Mouse (Mus musculus): ENCODE data around the gene Acrbp.
"Not testable (repeated sequence)": the region's sequence is repeated elsewhere in the genome, so short reads cannot be mapped to it uniquely, and the experiment has no call there.

Acrbp gene

DNA sequence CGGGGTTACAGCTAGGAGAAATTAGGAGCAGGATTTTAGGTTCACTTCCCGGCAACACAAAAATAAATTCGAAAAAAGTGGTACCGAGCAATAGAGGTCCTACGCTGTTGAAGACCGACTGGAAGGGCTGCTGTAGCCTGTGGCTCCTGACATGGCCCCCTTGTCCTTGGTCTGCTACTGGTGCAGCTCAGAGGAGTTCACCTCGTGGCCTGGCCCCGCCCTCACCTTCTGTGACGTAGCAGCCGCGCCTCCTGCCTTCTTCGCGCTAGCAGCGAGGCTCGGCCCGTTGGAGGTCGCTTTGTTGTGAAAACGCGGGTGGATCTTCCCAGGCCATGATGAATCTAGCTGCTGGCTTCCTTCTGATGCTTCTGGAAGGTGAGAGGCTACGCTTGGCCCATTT is at the start of gene Acrbp:
Gene Acrbp, plus strand, starts transcription at position 12 of the 400 bp plus-strand sequence.
- DNase-seq (ENCODE audit: low read depth), result no peak

DNA sequence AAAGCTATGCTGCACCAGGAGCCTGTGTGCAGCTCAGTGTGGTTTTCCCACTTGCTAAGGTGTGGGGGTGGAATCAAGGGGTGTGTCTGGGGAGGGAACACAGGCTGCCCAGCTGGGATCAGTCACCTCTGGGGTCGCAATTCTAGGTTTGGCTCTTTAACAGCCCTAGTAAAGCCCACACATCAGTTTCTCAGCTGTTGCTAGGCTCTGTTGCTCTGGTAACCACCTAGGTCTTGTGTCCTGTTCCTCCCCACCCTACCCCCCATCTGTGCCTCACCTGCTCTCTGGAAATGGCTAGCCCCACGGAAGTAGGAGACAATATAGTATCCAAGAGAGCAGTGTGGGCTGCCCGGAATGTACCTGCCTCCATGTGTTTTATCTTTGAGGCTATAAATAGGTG is 45.8 kb upstream of the Acrbp start:
- no peak for DNase-seq (ENCODE audit: low read depth)

DNA sequence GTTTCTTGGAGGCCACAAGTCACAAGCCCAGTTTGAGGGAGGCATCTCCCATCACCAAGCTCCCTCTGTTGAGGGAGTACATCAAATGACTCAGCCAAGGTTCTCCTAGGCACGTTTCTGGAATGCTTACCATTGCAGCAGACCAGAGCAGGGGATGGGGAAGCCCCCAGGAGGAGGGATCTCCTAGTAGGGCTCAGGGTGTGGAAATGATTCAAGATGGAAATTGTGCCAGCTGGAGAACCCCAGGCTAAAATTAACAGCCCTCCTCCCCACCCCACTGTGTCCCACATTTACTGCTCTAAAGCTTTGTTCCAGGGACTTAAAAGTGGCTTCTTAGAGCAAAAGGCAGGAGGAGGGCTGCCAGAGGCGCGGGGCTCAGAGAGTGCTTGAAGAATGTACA is 44.4 kb upstream of the Acrbp start:
- no peak for DNase-seq (ENCODE audit: low read depth)

DNA sequence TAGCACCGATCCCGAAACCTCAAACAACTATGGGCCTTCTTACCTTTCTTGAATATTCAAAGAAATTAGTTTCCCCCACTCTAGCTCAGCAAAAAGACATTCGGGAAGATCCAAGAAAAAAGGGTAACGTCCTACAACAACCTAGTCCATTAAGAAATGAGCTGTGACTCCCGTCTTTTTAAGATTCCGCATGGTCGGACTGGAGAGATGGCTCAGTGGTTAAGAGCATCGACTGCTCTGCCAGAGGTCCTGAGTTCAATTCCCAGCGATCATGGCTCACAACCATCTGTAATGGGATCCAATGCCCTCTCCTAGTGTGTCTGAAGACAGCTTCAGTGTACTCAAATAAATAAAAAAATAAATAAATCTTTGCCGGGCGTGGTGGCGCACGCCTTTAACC is 41.4 kb upstream of the Acrbp start:
- DNase-seq (ENCODE audit: low read depth), result no peak

DNA sequence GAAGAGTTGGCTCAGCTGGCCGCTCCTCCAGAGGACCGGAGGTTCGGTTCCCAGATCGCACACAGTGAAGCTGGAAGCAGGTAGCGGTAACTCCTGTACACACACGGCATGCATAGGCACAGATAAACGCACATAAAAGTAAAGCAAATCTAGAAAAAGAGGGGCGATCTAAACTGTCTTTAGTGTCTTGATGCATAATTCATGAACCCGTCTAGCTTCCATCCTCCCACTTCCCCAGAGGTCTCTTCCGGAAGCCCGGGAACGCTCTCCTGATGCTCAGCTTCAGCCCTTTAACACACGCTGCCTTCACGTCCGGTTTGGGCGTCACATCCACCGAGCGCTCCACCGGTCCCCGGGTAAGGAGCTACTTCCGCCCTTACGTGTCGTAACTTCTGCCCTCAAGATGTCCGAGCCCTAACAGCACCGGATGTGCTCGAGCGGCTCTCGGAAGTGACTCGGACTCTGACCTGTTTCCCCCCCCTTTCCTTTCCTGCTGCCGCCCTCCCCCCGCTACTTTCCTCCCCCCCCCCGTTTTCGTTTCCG is 40.8 kb upstream of the Acrbp start:
- peak; percentile 95 for DNase-seq (ENCODE audit: low read depth)

DNA sequence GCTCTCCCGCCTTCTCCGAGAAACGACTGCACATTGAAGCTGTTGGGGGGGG is 40.5 kb upstream of the Acrbp start, which contains the start of gene Zfp384:
Gene Zfp384, plus strand, starts transcription at position 17 of the 52 bp plus-strand sequence.
- DNase-seq (ENCODE audit: low read depth), result no peak

DNA sequence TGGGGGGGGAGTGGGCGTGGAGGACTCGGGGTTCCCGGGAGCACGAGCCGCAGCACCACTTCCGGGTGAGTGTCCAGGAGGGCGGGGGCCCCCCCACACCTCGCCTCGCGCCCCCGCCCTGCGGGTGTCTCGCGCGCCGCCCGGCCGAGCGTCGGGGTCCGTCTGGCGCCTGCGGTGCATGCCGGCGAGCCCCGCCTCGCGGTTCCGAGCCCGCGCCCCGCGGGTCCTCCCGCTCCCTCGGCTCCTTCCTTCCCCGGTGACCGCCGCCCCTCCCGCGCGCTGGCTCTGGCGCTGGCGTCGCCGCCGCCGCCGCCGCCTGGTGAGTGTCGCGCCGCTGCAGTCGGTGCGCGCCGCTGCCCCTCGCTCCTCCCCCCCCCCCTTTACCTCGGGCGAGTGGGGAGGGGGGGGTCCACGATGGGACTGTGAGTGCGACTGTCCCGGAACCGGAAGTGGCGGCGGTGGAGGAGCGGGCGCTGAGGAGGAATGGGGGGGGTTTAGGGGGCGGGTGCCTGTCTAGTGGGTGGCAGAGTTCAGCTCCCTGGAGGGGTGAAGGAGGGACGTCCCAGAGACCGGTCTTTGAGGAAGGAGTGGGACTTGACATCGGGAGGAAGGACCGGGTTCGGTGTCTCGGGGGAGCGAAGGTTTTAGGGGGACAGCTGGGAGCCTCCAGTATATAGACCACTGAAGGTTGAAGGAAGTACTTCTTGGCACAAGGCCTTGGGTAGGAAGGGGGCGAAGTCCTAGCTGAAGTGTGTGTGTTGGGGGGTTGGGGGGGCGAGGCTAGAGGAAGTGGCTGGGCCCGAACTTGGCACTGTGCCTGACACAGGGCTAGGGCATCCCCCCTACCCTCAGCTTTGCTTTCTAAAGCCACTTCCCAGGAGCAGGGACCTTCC is 40.1 kb upstream of the Acrbp start:
- DNase-seq (ENCODE audit: low read depth), result peak; percentile 63

DNA sequence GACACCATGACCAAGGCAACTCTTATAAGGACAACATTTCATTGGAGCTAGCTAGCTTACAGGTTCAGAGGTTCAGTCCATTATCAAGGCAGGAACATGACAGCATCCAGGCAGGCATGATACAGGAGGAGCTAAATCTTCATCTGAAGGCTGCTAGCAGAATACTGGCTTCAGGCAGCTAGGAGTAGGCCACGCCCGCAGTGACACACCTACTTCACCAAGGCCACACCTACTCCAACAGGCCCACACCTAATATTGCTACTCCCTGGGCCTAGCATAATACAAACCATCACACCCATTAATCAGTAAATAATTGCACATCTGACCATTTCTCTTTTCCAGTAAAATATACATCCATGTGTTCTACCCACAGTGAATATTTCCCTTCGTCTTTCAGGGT is 31.8 kb upstream of the Acrbp start:
- DNase-seq (ENCODE audit: low read depth), result no peak

DNA sequence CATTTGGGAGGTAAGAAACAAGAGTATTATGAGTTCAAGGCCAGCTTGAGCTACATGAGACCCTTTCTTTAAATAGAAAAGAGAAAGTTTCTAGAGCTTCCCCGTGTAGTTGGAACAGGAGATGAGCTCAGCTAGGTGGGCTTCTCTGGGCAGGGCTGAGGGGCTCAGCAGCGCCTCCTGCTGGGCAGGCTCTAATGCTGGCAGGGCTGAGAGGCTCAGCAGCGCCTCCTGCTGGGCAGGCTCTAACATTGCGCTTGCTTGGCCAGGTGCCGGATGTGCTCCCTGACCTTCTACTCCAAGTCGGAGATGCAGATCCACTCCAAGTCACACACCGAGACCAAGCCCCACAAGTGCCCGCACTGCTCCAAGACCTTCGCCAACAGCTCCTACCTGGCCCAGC is 19.0 kb upstream of the Acrbp start:
- DNase-seq (ENCODE audit: low read depth), result not testable (repeated sequence)

DNA sequence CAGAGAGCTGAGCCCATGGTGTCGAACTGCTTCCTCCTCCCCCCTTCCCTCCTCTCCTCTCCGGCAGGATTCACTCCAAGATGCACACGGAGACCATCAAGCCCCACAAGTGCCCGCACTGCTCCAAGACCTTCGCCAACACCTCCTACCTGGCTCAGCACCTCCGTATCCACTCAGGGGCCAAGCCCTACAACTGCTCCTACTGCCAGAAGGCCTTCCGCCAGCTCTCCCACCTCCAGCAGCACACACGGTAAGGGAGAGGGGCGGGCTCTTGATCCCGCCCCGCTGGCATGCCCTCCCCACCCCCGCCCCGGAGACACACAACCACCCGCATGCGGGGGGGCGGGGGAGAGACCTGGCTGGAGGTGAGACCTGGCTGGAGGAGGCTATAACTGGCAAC is 17.9 kb upstream of the Acrbp start:
- no peak for DNase-seq (ENCODE audit: low read depth)

DNA sequence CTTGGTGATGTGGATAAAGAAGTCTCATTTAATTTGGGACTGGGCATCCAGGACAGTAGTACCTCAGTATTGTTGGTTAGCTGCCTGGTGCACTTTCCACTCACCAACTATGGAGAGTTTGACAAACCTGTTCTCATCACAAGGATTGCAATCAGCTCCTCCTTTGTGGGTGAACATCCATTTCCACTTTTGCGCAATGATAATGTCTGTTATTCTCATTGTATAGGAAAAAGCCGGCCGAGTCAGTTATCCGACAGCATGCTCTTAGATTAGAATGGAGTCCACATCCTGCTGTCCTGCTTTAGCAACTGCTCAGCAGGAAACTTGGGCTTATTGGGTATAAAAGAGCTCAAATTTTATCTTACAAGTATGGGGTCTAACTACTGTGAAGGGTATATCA is 10.8 kb upstream of the Acrbp start:
- DNase-seq (ENCODE audit: low read depth), result no peak

DNA sequence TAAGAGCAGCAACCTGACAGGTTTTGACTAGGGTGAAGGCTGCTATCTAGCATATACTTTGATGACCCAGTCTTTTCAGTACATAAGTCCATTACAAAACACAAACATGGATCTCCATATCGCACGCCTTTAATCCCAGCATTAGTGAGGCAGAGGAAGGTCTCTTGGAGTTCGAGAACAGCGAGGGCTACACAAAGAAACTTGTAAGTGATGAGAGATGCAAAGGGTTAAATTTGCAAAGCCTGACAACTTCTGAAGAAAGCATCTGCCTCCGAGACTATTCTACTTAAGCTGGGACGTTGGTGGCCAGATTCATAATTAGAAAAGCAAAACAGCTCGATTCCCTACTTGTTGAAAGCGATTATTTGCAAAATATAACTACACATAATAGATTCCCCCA is 10.4 kb upstream of the Acrbp start:
- no peak for DNase-seq (ENCODE audit: low read depth)

DNA sequence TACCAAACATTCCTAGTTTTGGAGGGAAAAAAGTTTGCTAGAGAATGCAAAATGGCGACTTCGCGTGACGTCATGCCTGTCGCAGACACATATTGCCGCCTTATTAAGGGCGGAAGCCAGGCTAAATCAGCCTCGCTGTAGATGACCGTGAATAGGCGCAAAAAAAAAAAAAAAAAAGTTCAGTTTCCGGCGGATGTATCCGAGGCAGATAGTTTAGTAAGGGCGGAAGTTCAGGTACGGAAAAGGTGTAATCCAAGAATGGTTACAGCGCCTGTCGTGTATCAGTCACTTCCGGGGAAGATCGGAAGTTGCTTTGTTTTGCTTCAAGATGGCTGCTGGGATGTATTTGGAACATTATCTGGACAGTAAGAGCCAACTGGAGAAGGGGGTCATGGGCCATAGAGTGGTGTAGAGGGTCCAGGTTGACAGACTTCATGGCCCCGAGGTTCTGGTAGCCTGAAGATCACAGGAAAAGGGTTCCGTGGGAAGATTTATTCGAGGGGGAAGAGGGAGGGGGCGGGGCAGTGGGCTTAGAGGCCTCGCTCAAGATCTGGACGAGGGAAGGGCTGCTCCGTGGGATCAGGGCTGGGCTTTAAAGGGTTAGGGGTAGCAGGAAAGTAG is 9.8 kb upstream of the Acrbp start, which contains the start of gene Ing4:
Gene Ing4, plus strand, starts transcription at position 228 of the 621 bp plus-strand sequence.
- DNase-seq (ENCODE audit: low read depth), result peak; percentile 93

DNA sequence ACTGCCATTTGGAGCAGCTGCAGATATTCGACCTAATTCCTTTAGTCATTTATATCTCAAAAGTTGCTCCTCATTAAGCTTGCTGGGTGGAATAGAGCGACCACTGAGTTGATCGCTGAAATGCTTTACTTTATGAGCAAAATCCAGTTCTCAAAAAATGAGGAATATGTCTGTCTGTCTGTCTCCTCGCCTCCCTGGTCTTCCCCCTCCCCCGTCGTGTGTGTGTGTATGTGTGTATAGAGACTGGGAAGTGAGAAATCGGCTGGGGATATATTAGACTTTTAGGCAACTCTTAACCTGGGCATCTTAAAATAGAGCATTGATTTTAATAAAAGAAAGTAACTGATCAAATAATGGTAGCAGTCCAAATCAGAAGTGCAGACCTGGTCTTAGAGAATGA is 9.3 kb upstream of the Acrbp start:
- DNase-seq (ENCODE audit: low read depth), result no peak

DNA sequence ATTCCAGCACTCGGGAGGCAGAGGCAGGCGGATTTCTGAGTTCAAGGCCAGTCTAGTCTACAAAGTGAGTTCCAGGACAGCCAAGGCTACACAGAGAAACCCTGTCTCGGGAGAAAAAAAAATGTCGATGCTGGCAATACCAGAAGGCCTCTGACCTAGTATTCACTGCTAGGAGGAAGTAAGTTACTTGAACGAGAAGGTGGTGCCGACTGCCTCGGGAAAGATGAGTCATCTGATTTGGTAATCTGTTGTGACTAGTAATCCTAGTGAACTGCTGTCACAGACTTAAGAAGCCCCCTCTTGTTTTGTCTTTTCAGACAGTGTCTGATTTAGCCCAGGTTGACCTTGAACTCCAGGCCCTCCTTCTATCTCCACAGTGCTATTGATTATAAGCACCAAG is 8.4 kb upstream of the Acrbp start:
- DNase-seq (ENCODE audit: low read depth), result no peak

DNA sequence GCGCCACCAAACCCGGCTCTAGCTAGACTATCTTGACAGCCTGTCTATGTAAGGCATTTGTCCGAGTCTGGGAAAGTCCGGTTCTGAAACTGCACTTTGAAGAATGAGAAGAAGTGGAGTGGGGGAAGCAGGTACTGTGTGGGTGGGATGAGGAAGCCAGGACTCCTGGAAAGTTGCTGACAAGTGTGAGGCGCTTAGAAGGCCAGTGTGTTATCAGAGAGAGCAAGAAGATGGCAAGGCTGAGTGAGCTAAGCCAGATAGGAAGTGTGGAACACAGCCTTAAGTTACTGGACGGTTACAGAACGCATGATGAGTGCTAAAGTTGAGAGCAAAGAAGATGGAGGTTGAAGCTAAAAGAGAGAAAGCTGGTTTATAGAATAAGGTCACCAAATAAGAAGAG is 7.4 kb upstream of the Acrbp start:
- no peak for DNase-seq (ENCODE audit: low read depth)

DNA sequence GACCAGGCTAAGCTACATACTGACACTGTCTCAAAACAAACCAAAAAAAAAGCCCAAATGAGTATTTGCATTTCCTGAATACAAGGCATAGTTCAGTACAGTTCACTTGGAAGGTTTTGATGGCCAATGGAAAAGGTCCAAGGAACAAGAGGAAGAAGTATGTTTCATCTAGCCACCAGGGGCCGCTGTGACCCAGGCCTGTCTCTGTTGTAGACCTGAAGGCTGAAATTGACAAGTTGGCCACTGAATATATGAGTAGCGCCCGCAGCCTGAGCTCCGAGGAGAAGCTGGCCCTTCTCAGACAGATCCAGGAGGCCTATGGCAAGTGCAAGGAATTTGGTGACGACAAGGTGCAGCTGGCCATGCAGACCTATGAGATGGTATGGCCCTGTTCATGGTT is 2.8 kb upstream of the Acrbp start:
- DNase-seq (ENCODE audit: low read depth), result peak; percentile 75

DNA sequence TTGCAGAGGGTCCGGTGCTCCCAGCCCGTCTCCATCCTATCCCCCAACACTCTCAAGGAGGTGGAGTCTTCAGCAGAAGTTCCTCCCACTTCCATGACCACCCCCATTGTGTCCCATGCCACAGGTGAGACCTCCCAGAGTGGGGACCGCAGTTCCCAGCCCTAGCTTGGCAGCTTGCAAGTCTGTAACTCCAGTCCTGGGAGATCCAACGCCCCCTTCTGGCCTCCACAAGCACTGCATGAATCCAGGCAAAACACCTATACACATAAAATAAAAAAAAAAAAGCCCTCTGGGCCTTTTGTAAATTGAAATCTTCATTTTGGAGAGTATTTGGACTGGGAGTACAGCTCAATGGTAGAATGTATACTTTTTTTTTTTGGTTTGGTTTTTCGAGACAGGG is 1.7 kb downstream of the Acrbp start:
- no peak for DNase-seq (ENCODE audit: low read depth)

DNA sequence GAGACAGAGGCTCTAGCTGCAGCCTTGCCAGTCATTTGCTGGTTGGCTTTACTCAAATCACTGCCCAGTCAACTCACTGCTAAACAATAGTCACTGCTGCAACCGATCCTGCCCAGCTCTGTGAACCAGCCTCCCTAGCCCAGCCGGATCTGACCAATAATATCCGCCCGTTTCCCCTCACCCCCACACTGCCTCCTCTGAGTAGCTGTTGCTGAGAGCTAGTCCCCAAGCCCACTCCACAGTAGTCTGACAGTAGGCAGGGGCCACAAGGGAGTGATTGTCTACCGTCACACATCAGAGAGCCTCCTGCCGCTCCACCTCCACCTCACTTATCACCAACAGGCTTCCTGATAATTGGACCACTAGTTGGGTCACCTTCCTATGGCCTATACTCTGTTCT is 12.0 kb downstream of the Acrbp start:
- no peak for DNase-seq (ENCODE audit: low read depth)

DNA sequence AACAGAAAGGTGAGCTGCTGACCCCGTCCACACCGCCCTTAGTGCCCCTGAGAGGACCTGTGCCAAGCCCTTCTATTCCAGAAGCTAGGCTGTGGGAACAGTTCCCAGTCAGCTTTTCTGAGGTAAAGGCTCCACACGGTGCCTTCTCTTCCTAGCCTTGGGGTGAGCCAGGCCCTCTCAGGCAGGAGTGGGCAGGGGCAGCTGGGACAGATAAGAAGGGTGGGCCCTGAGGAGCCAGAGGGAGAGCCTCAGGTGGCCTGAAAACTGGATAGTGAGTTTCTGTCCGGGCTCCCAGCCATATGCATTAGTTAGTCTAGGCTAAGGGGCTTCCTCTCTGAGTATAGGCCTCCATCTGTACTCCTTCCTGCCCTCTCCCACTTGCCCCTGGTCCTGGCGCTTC is 13.0 kb downstream of the Acrbp start:
- DNase-seq (ENCODE audit: low read depth), result no peak

DNA sequence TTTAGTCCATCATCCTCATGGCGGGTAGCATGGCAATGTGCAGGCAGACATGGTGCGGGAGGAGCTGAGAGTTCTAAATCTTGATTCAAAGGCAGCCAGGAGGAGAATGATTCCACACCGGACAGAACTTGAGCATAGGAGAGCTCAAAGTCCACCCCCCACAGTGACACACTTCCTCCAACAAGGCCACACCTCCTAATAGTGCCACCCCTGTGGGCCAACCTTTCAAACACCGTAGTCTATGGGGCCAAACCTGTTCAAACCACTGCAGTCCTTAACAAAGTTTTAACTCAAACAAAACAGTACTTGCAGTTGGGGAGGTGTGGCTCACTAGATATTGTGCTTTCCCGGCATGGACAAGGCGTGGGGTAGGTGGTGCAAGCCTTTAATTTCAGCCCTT is 14.4 kb downstream of the Acrbp start:
- no peak for DNase-seq (ENCODE audit: low read depth)

DNA sequence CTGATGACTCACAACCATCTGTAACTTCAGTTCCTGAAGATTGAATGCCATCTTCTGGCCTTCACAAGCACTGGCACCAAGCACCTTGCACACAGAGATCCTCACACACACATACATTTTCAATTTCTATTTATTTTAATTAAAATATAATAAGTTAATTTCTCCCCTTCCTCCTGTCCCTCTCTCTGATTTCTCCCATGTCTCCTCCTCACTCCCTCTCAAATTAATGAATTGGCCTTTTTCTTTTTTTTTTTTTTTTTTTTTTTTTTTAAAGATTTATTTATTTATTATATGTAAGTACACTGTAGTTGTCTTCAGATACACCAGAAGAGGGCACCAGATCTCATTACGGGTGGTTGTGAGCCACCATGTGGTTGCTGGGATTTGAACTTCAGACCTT is 15.7 kb downstream of the Acrbp start:
- not testable (repeated sequence) for DNase-seq (ENCODE audit: low read depth)

DNA sequence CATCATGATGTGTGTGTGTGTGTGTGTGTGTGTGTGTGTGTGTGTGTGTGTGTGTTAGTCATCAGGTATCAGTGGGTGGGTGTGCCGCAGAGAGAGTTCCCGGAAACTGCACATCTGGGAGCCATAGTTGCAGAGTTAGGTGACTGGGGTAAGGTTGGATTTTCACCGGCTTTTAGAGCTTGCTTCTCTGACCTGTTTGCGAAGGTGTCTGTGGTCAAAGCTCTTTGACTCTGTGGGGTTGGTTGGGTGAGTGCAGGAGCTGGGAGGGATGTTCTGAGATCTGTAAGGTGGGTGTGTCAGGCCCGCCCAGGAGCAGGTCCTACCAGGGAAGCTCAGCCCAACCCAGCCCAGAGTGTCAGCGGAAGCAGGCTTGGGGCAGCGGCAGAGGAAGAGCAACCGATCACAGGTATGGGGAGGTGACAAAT is 18.1 kb downstream of the Acrbp start, which contains the start of gene Lpar5:
Gene Lpar5, plus strand, starts transcription at position 350 of the 425 bp plus-strand sequence.
- no peak for DNase-seq (ENCODE audit: low read depth)
